Mouse (Mus musculus) small intestine, adult 2 months (tissue): ENCODE measurements around the gene Dapl1.

ENCODE experiments used
- CTCF ChIP-seq: fragments of 200-500 bp; IDR thresholded peaks from 2 replicates; pipeline ENCODE4 v1.5.1; 2012; ENCODE audit warnings: low read depth, mild to moderate bottlenecking, control low read depth, inconsistent platforms, low read length, moderate library complexity, mixed read lengths; ENCODE audit not compliant: insufficient replicate concordance, insufficient read length; ENCODE audit errors: extremely low read depth
- POLR2A ChIP-seq: fragments of 200-500 bp; IDR thresholded peaks from 2 replicates; pipeline ENCODE4 v1.6.1; 2012; ENCODE audit warnings: low read depth, mild to moderate bottlenecking, control low read depth, inconsistent platforms, low read length, moderate library complexity

- no peak for TF ChIP-seq CTCF
- TF ChIP-seq POLR2A = no peak
These were observed 1.9 kb downstream of the Dapl1 start for GRCm38 (mm10) chr2:59486196-59486845.
